In the genomic region with DNA sequence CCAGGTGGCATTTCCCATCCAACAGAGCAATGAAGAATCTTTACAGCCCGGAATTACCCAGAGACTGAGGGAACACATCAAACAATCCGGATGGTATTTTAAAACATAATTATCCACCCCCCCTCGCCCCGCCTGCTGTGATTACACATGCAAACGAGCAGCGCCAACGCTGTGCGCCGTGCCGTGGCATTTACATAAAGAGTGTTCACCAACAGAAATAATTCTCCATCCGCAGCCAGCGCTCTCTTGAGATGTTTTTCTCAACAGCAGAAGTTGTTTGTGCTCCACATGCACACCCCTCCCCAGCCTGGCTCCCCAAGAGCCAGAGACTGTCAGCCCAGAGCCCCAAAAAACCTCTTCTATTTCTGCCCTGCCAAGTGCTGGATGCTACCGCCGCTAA, we compare ENCODE assay signal across 11 mouse cellular contexts. TPM values are rescaled to one million over a fixed set of nuclear protein-coding genes. Genes with fewer than 3 reads are reported as not detected.
DNase-seq lines count a peak whose midpoint lies in the region; ATAC-seq and TF ChIP-seq lines count a peak whose summit lies in the region.
"Had no signal": no experiment of that assay in that cellular context is flagged by ENCODE, and none has a peak within 500 bp of the region (broad histone marks: within the 10 kb centered on the region; RNA-seq: fewer than 3 reads in every experiment).

No protein-coding gene starts in this region.

- no peaks in the 10 kb centered on the region for H3K36me3 ChIP-seq in hindbrain, embryonic 13.5 days
- H3K36me3 ChIP-seq in hindbrain, embryonic 10.5 days: no peaks in the 10 kb centered on the region
- H3K36me3 ChIP-seq in liver, embryonic 11.5 days (ENCODE audit: control insufficient read depth, insufficient read depth, low read length): no peaks in the 10 kb centered on the region

- no peaks in the 10 kb centered on the region for H3K9me3 ChIP-seq in hindbrain, embryonic 13.5 days
- H3K9me3 ChIP-seq in hindbrain, embryonic 10.5 days: no peaks in the 10 kb centered on the region
- no peaks in the 10 kb centered on the region for H3K9me3 ChIP-seq in liver, embryonic 11.5 days (ENCODE audit: control insufficient read depth, low read length)

- H3K9ac ChIP-seq in hindbrain, embryonic 13.5 days: 0 out of 2 replicates have a peak overlapping the region, but pooled peaks have one; percentile 0
- H3K9ac ChIP-seq in liver, embryonic 11.5 days (ENCODE audit: low read depth, low read length): no peak overlapping the region

- H3K4me3 ChIP-seq in hindbrain, embryonic 13.5 days: no peak overlapping the region
- no peak overlapping the region for H3K4me3 ChIP-seq in hindbrain, embryonic 10.5 days
- H3K4me3 ChIP-seq in left cerebral cortex, adult 2 months: no peak overlapping the region
- H3K4me3 ChIP-seq in liver, embryonic 11.5 days (ENCODE audit: low read depth, low read length): no peak overlapping the region
- H3K4me3 ChIP-seq: myocyte had no signal

- intact Hi-C loops in left cerebral cortex, adult 2 months (cut with DNase I): loop anchor here (1.0 kb wide), 1 partner anchor 26 kb away; no protein-coding TSS in a partner anchor

- peak overlapping the region; percentile 52; the same call in 1 of the 2 replicates for H3K27ac ChIP-seq in hindbrain, embryonic 13.5 days
- no peak overlapping the region for H3K27ac ChIP-seq in hindbrain, embryonic 10.5 days
- peak overlapping the region; percentile 60 for H3K27ac ChIP-seq in left cerebral cortex, adult 2 months
- H3K27ac ChIP-seq in liver, embryonic 11.5 days (ENCODE audit: low read depth, low read length): no peak overlapping the region

- H3K4me1 ChIP-seq in hindbrain, embryonic 13.5 days (replicated peaks): peaks cover 26% of the 10 kb centered on the region
- peaks cover 11% of the 10 kb centered on the region for H3K4me1 ChIP-seq in hindbrain, embryonic 10.5 days (replicated peaks)
- H3K4me1 ChIP-seq in liver, embryonic 11.5 days (replicated peaks; ENCODE audit: control insufficient read depth, insufficient read depth, low read length): peaks cover 17% of the 10 kb centered on the region

- ATAC-seq in hindbrain, embryonic 13.5 days (ENCODE audit: low FRiP score): no peak
- no peak for ATAC-seq in liver, embryonic 11.5 days (replicated peaks; ENCODE audit: low FRiP score)

- 64% methylated on average over 14 of the region's 14 CpGs for WGBS in hindbrain, embryonic 13.5 days
- 83% methylated on average over 14 of the region's 14 CpGs for WGBS in hindbrain, embryonic 10.5 days
- WGBS in liver, embryonic 11.5 days: 81% methylated on average over 14 of the region's 14 CpGs

- no peaks in the 10 kb centered on the region for H3K27me3 ChIP-seq in hindbrain, embryonic 13.5 days
- H3K27me3 ChIP-seq in hindbrain, embryonic 10.5 days (ENCODE audit: insufficient read depth, poor library complexity, severe bottlenecking): no peaks in the 10 kb centered on the region
- H3K27me3 ChIP-seq in liver, embryonic 11.5 days (replicated peaks; ENCODE audit: control insufficient read depth, insufficient read depth, low read length): no peaks in the 10 kb centered on the region

- DNase-seq in hindbrain, embryonic 10.5 days (ENCODE audit: low spot score): no peak
- peak; percentile 65 to 74 for DNase-seq in frontal cortex, postnatal 10 days (ENCODE audit: low spot score in 2 of 2)
- peak; percentile 74 to 77 for DNase-seq in left cerebral cortex, adult 2 months (ENCODE audit: extremely low spot score in 1 of 2, low spot score in 2 of 2)
- peak; percentile 80 for DNase-seq in right cerebral cortex, postnatal 14 days
- DNase-seq in adrenal gland, postnatal 36 days: no peak
- no peak for DNase-seq in ovary, adult 18-20 months (ENCODE audit: low spot score)
- DNase-seq in liver, embryonic 11.5 days (ENCODE audit: low spot score): no peak
- DNase-seq: gastrocnemius, postnatal 25 days; heart, postnatal 14 days had no signal

- H3K4me2 ChIP-seq in hindbrain, embryonic 13.5 days: no peak overlapping the region
- no peak overlapping the region for H3K4me2 ChIP-seq in liver, embryonic 11.5 days

- TF ChIP-seq CTCF in left cerebral cortex, adult 2 months (IDR thresholded peaks at IDR 0.05): no peak

RNA-seq across cellular contexts. Expression of gene Ubac1, which starts 45.0 kb away (rescaled TPM):
- polyA plus RNA-seq in hindbrain, embryonic 13.5 days (2015; fragmentation: Nextera tagmentation; extraction: Ambion mirVana): 111 and 114 TPM in 2 replicates
- polyA plus RNA-seq in hindbrain, embryonic 10.5 days (2016; fragmentation: Nextera tagmentation; extraction: Ambion mirVana): 94.4 and 96.9 TPM in 2 replicates
- total RNA-seq in left cerebral cortex, adult 2 months (2021): 10 to 100 TPM; 58.3 to 62.7 TPM
- total RNA-seq in adrenal gland, postnatal 36 days (2021): 10 to 100 TPM; 38.1 to 38.8 TPM
- 290 and 303 TPM in 2 replicates for polyA plus RNA-seq in liver, embryonic 11.5 days (2014; fragmentation: Nextera tagmentation; extraction: Ambion mirVana)

RNA-seq across cellular contexts. Expression of gene Nacc2, which starts 56.5 kb away (rescaled TPM):
- polyA plus RNA-seq in hindbrain, embryonic 13.5 days (2015; fragmentation: Nextera tagmentation; extraction: Ambion mirVana): 12.4 and 14.2 TPM in 2 replicates
- polyA plus RNA-seq in hindbrain, embryonic 10.5 days (2016; fragmentation: Nextera tagmentation; extraction: Ambion mirVana): 6.2 and 8.4 TPM in 2 replicates
- 10 to 100 TPM; 64.5 to 75.9 TPM for total RNA-seq in left cerebral cortex, adult 2 months (2021)
- 10 to 100 TPM; 33.3 to 40.1 TPM for total RNA-seq in adrenal gland, postnatal 36 days (2021)
- 4.0 TPM in 2 replicates for polyA plus RNA-seq in liver, embryonic 11.5 days (2014; fragmentation: Nextera tagmentation; extraction: Ambion mirVana)

Comparison
In these comparisons a context has a peak if more than half of its experiments do, and no peak if none do; other contexts are left out.
1. H3K27ac ChIP-seq: peak in hindbrain, embryonic 13.5 days (single experiment) and left cerebral cortex, adult 2 months (single experiment); none in hindbrain, embryonic 10.5 days (single experiment) and liver, embryonic 11.5 days (single experiment).
2. DNase-seq: peak in frontal cortex, postnatal 10 days (2 of 2), left cerebral cortex, adult 2 months (2 of 2) and right cerebral cortex, postnatal 14 days (single experiment); none in hindbrain, embryonic 10.5 days (single experiment), adrenal gland, postnatal 36 days (0 of 2), ovary, adult 18-20 months (single experiment) and liver, embryonic 11.5 days (single experiment).